Mouse (Mus musculus) liver, postnatal 0 days (tissue): ENCODE measurements around the gene Grik4. TPM values are rescaled to one million over a fixed set of nuclear protein-coding genes. Genes with fewer than 3 reads are reported as not detected.

ENCODE experiments used
- ATAC-seq: fragments of 200-750 bp; cut with Nextera tagmentation; 2 replicates; pipeline ENCODE4 v1.8.0; 2017; ENCODE audit warnings: mild to moderate bottlenecking, moderate library complexity
- DNase-seq: peaks from one replicate; pipeline ENCODE4 v3.0.0-alpha.2; 2016
- H3K27ac ChIP-seq: fragments of 300-500 bp; sonication (generic); 2 replicates; pipeline ENCODE4 v1.5.1; 2014; ENCODE audit warnings: antibody characterized with exemption, moderate library complexity, mild to moderate bottlenecking, low read depth
- H3K27me3 ChIP-seq: fragments of 300-500 bp; sonication (generic); 2 replicates; pipeline ENCODE4 v1.6.1; 2014; ENCODE audit warnings: low read length, control low read depth, mixed read lengths; ENCODE audit not compliant: insufficient read depth
- H3K36me3 ChIP-seq: fragments of 300-500 bp; sonication (generic); replicated peaks from 2 replicates; pipeline ENCODE4 v1.6.1; 2014; ENCODE audit warnings: mild to moderate bottlenecking, control low read depth, low read length, moderate library complexity, mixed read lengths; ENCODE audit not compliant: insufficient read depth
- H3K4me1 ChIP-seq: fragments of 300-500 bp; sonication (generic); 2 replicates; pipeline ENCODE4 v1.6.1; 2014; ENCODE audit warnings: antibody characterized with exemption, mild to moderate bottlenecking, control low read depth; ENCODE audit not compliant: insufficient read depth
- H3K4me2 ChIP-seq: fragments of 300-500 bp; sonication (generic); 2 replicates; pipeline ENCODE4 v1.6.1; 2014; ENCODE audit warnings: low read depth, mild to moderate bottlenecking, low read length, moderate library complexity, mixed read lengths
- H3K4me3 ChIP-seq: fragments of 300-500 bp; sonication (generic); 2 replicates; pipeline ENCODE4 v1.5.1; 2014; ENCODE audit warnings: low read depth, low read length
- H3K9ac ChIP-seq: fragments of 300-500 bp; sonication (generic); replicated peaks from 2 replicates; pipeline ENCODE4 v1.6.1; 2014; ENCODE audit warnings: mild to moderate bottlenecking, moderate library complexity
- H3K9me3 ChIP-seq: fragments of 300-500 bp; sonication (generic); 2 replicates; pipeline ENCODE4 v1.6.1; 2016; ENCODE audit warnings: mild to moderate bottlenecking, control low read depth, low read length, mixed read lengths
- CTCF ChIP-seq: sonication (generic); IDR thresholded peaks from 2 replicates; pipeline ENCODE4 v1.5.1; 2016; ENCODE audit warnings: antibody characterized with exemption, low read depth
- EP300 ChIP-seq: IDR thresholded peaks from 2 replicates; pipeline ENCODE4 v1.6.1; 2016; ENCODE audit warnings: antibody characterized with exemption, low read depth, mild to moderate bottlenecking
- WGBS: fragments of 180-500 bp; shearing (Covaris S2); extraction: QIAGEN DNeasy Blood & Tissue Kit; methylation state at CpG from one replicate; pipeline ENCODE4 v1.1.7; 2014; ENCODE audit not compliant: insufficient replicate concordance; 5-methylcytosine and 5-hydroxymethylcytosine counted together
- microRNA-seq: library from miRNA; unstranded; fragments of <30 nt; microRNA quantifications from one replicate; pipeline ENCODE4, GENCODE M21; 2016
- polyA plus RNA-seq: library from polyadenylated mRNA; unstranded; fragments of >200 nt; fragmentation: Nextera tagmentation; extraction: Ambion mirVana; gene quantifications from 2 replicates; pipeline ENCODE4 v1.2.1, GENCODE M21; 2015

Grik4 gene
- polyA plus RNA-seq, 1 experiment from 2014 or later: 0.08 TPM

DNA sequence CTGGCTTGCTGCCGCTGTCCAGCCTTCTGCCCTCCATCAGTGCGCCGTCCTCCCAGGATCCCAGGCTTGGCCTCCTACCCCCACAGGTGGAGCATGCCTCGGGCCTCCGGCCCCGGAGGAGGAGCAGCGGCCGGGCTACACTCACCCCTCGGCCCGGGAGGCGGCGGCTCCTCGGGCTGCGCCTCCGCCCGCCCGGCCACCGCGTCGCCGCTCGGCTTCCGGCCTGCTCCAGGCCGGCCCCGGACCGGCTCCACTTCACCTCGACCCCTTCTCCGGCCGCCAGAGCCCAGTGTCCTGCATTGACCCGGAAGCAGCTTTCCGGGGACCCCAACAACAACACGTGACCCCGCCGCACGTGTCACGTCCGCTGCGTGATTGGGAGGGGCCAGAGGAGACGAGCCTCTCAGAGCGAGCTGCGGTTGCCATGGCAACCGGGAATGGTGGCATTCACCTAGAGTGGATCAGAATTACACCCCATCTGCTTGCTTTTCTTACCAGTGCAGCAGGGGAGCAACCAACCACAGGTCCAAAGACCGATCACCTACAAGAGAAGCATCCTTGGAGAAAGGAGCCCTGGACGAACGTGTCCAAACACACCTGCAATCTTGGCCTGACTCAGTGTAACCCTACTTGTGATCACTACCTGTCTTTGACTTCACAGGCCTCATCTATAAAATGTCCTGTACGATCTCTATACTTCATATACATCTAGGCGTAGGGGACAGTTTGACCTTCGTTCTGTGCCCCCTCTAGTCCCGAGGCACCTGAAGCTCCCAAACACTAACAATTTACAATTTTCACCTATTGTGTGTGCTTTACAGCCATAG, 472.2 kb downstream of the Grik4 start:
- H3K4me2 ChIP-seq: peak overlapping the region; percentile 83
- ATAC-seq (peak; percentile 95), DNase-seq (peak; percentile 93)
- H3K9me3 ChIP-seq: no peaks in the 10 kb centered on the region
- H3K4me3 ChIP-seq: peak overlapping the region; percentile 81
- no peaks in the 10 kb centered on the region for H3K27me3 ChIP-seq
- peaks cover 30% of the 10 kb centered on the region for H3K4me1 ChIP-seq
- H3K9ac ChIP-seq: peak overlapping the region; percentile 83
- peaks cover 7% of the 10 kb centered on the region; the same call in 1 of the 2 replicates for H3K36me3 ChIP-seq
- no peak for TF ChIP-seq CTCF
- no peak for TF ChIP-seq EP300
- H3K27ac ChIP-seq: peak overlapping the region; percentile 84
- WGBS: 11% methylated on average over 42 of the region's 49 CpGs

DNA sequence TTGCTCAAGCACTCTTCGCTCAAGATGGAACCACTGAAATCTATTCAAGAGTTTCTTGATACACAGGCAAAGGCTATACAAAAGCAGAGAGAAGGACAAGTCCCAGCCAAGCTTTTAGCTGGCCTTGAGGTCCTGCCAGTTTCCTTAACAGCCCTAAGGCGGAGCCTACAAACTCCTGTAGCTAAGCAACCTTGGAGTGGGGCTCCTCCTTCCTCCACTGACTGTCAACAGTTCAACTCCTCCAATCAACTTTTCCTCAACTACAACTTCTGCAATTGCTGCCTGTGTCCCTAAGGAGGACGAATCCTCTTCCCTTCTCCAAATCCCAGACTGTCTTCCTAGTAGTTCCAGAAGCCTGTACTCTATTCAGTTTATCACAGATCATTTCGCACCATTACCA, 473.1 kb downstream of the Grik4 start:
- WGBS: 40% methylated on average over 4 of the region's 4 CpGs
- Histone ChIP-seq H3K27me3 (no peaks in the 10 kb centered on the region), H3K4me2 (peak overlapping the region; percentile 83), H3K27ac (peak overlapping the region; percentile 84), H3K4me1 (peaks cover 33% of the 10 kb centered on the region), H3K36me3 (peaks cover 7% of the 10 kb centered on the region; the same call in 1 of the 2 replicates), H3K9me3 (no peaks in the 10 kb centered on the region), H3K4me3 (peak overlapping the region; percentile 81), H3K9ac (peak overlapping the region; percentile 83)
- ATAC-seq: peak; percentile 44
- TF ChIP-seq CTCF (no peak), EP300 (no peak)
- peak; percentile 38 for DNase-seq

DNA sequence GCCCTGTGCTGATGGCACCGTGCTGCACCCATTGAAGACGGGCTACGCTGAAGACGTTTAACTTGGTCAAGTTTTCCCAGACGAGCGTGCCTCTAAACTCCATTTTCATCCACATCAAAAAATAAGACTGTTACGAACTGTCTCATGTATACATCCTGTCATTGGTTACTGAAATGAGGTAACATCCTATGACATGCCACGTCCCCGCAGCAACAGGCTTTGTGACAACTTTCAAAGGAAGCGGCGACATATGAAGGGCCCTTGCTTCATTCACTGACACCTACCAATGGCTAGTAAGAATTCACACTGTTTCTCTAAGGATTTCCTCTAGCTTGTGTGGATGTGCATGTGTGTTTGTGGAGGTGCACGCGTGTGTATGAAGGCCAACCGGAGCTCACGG, 475.0 kb downstream of the Grik4 start:
- Histone ChIP-seq H3K27ac (no peak overlapping the region), H3K4me1 (peaks cover 40% of the 10 kb centered on the region), H3K9me3 (no peaks in the 10 kb centered on the region), H3K9ac (no peak overlapping the region), H3K4me3 (no peak overlapping the region), H3K27me3 (no peaks in the 10 kb centered on the region), H3K4me2 (no peak overlapping the region), H3K36me3 (peaks cover 7% of the 10 kb centered on the region; the same call in 1 of the 2 replicates)
- TF ChIP-seq CTCF (no peak), EP300 (no peak)
- ATAC-seq (no peak), DNase-seq (no peak)
- WGBS: 87% methylated on average over 15 of the region's 15 CpGs

DNA sequence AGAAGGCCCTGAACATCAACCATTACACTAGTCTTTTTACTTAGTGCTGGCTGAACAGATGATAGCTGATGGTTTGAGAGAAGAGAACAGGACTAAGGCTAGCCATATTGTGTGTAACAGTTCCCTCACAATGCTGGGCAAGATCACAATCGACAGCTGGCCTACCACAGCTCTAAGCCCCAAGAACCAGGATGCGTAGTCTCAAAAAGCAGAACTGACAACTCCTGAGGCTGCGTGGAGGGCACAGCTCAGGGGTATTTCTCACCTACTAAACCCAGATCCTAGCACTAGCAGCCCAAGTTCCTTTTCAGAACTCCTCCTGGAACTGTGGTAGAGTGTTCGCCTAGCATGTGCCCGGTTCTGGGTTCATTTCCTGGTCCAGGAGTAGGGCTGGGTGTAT, 475.9 kb downstream of the Grik4 start:
- DNase-seq: no peak
- peaks cover 7% of the 10 kb centered on the region; the same call in 1 of the 2 replicates for H3K36me3 ChIP-seq

More for the DNA sequence above, 475.9 kb downstream of the Grik4 start:
- H3K9me3 ChIP-seq: no peaks in the 10 kb centered on the region
- WGBS: 64% methylated on average over 5 of the region's 5 CpGs
- no peak overlapping the region for H3K4me2 ChIP-seq
- peaks cover 48% of the 10 kb centered on the region for H3K4me1 ChIP-seq
- no peak for ATAC-seq
- no peak overlapping the region for H3K27ac ChIP-seq
- H3K9ac ChIP-seq: no peak overlapping the region
- H3K4me3 ChIP-seq: no peak overlapping the region
- no peak for TF ChIP-seq CTCF
- TF ChIP-seq EP300: no peak
- H3K27me3 ChIP-seq: no peaks in the 10 kb centered on the region

Small RNAs within 50 kb of the gene (microRNA-seq; reads per million reads assigned to microRNA genes)
- gene Gm27509: not detected

Other genes starting within 250 kb of the Grik4 start
- 4.3 and 4.8 TPM in 2 replicates for gene Arhgef12, start 162.7 kb upstream of the Grik4 start, polyA plus RNA-seq
- gene Tmem136, start 172.1 kb upstream of the Grik4 start, polyA plus RNA-seq: 0.44 and 0.92 TPM in 2 replicates